Mouse (Mus musculus) hindbrain, embryonic 12.5 days (tissue): ENCODE data around the gene Siah1a. TPM values are rescaled to one million over a fixed set of nuclear protein-coding genes. Genes with fewer than 3 reads are reported as not detected.

Experiments used
- ATAC-seq: fragments of 200-750 bp; cut with Nextera tagmentation; 2 replicates; pipeline ENCODE4 v1.8.0; 2017; ENCODE audit warnings: moderate TSS enrichment; ENCODE audit not compliant: low FRiP score
- H3K27ac ChIP-seq: fragments of 300-500 bp; sonication (generic); 2 replicates; pipeline ENCODE4 v1.5.1; 2016; ENCODE audit warnings: mild to moderate bottlenecking
- H3K27me3 ChIP-seq: fragments of 300-500 bp; sonication (generic); 2 replicates; pipeline ENCODE4 v1.6.1; 2016; ENCODE audit warnings: mild to moderate bottlenecking
- H3K36me3 ChIP-seq: fragments of 300-500 bp; sonication (generic); 2 replicates; pipeline ENCODE4 v1.6.1; 2016; ENCODE audit warnings: mild to moderate bottlenecking
- H3K4me1 ChIP-seq: fragments of 300-500 bp; sonication (generic); 2 replicates; pipeline ENCODE4 v1.6.1; 2016
- H3K4me2 ChIP-seq: fragments of 300-500 bp; sonication (generic); replicated peaks from 2 replicates; pipeline ENCODE4 v1.6.1; 2016; ENCODE audit warnings: mild to moderate bottlenecking
- H3K4me3 ChIP-seq: fragments of 300-500 bp; sonication (generic); 2 replicates; pipeline ENCODE4 v1.5.1; 2016; ENCODE audit warnings: mild to moderate bottlenecking
- H3K9ac ChIP-seq: fragments of 300-500 bp; sonication (generic); 2 replicates; pipeline ENCODE4 v1.6.1; 2016; ENCODE audit warnings: mild to moderate bottlenecking, moderate library complexity
- H3K9me3 ChIP-seq: fragments of 300-500 bp; sonication (generic); replicated peaks from 2 replicates; pipeline ENCODE4 v1.6.1; 2016; ENCODE audit warnings: mild to moderate bottlenecking
- WGBS: fragments of 180-500 bp; shearing (Covaris S2); methylation state at CpG from one replicate; pipeline ENCODE4 v1.1.7; 2016; 5-methylcytosine and 5-hydroxymethylcytosine counted together
- polyA plus RNA-seq: library from polyadenylated mRNA; unstranded; fragments of >200 nt; fragmentation: Nextera tagmentation; extraction: Ambion mirVana; gene quantifications from 2 replicates; pipeline ENCODE4 v1.2.1, GENCODE M21; 2016

Siah1a gene
- polyA plus RNA-seq, 1 experiment from 2014 or later = 87.8 TPM

GRCm38 (mm10) chr8:86741627-86742026, 4.1 kb downstream of the Siah1a start:
- H3K9ac ChIP-seq = no peak overlapping the region
- H3K27ac ChIP-seq = no peak overlapping the region
- H3K4me1 ChIP-seq = peaks cover 22% of the 10 kb centered on the region
- H3K9me3 ChIP-seq = no peaks in the 10 kb centered on the region
- no peaks in the 10 kb centered on the region for H3K27me3 ChIP-seq
- H3K4me2 ChIP-seq = no peak overlapping the region
- H3K4me3 ChIP-seq = no peak overlapping the region
- no peaks in the 10 kb centered on the region for H3K36me3 ChIP-seq
- no peak for ATAC-seq

DNA sequence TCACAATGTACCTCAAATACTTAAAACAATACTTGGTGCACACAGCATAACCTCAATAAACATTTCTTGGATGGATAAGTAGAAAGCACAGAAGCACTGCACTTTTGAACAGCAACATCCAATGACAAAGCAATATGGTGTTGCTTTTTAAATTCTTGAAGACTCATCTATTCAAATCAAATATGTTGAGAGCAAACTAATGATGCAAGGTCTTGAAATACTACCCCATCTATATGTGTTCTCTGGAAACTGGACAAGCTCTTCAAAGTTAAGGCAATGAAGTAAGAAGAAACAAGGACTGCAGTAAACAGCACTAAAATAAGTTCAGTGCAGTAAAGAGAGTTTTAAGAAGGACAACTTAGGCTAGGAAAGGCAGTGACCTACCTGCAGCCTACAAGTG, 4.8 kb downstream of the Siah1a start:
- no peak overlapping the region for H3K4me2 ChIP-seq
- H3K4me3 ChIP-seq = no peak overlapping the region
- H3K27ac ChIP-seq = no peak overlapping the region
- no peak for ATAC-seq
- no peaks in the 10 kb centered on the region for H3K27me3 ChIP-seq
- no peak overlapping the region for H3K9ac ChIP-seq
- H3K9me3 ChIP-seq = no peaks in the 10 kb centered on the region
- peaks cover 19% of the 10 kb centered on the region for H3K4me1 ChIP-seq
- no peaks in the 10 kb centered on the region for H3K36me3 ChIP-seq

DNA sequence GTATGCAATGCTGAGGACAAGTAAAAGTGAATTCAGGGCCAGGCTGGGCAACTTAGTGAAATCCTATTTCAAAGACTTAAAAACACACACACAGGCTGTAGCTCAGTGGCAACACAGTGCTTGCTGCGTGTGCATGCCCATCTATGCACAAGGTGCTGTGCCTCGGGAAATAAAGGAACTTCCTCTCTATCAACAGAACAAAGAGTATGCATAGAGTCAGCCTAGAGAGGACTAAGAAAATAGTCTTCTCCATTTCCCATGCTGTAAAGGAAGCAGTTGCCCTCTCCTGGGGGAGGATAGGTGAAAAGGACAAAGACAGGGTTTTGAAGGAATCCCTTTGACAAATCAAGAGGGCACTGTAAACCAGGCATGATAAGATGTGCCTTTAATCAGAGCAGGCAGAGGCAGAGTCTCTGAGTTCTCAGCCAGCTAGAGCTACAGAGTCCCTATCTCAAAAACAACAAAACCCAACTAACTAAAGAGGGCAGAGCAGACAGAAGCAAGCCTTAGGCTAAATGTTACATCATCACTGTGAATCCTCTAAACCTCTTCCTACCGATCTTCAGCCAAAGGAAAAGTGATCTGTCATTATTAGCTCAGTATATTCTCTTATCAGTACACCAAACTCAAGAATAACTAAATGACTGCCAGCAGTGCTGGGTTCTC, 10.2 kb downstream of the Siah1a start:
- no peak overlapping the region for H3K4me3 ChIP-seq
- no peak overlapping the region for H3K9ac ChIP-seq
- 61% methylated on average over 3 of the region's 3 CpGs for WGBS
- no peak overlapping the region for H3K27ac ChIP-seq
- H3K36me3 ChIP-seq = no peaks in the 10 kb centered on the region
- H3K27me3 ChIP-seq = no peaks in the 10 kb centered on the region
- ATAC-seq = no peak
- H3K4me2 ChIP-seq = no peak overlapping the region
- peaks cover 8% of the 10 kb centered on the region for H3K4me1 ChIP-seq
- H3K9me3 ChIP-seq = no peaks in the 10 kb centered on the region

DNA sequence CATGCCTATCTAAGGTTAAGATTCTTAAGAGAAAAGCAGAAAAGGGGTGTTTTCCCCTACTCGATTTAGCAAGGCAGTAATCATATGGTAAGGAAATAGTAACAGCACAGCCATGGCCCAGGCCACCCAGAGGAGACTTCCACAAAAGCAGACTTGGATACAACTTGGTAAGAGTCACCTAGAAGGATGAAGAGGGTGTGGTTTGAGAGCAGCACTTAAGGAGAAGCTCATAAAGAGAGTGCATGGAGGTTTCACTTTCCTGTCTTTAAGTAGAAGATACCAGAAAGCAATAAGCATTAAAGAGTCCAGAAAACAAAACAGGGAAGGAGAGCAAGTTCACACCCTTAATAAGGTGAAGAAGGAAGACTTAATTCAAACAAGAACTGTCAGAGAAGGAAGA, 10.8 kb downstream of the Siah1a start:
- Histone ChIP-seq H3K4me3 (no peak overlapping the region), H3K27ac (no peak overlapping the region), H3K36me3 (no peaks in the 10 kb centered on the region), H3K9me3 (no peaks in the 10 kb centered on the region), H3K4me2 (no peak overlapping the region), H3K9ac (no peak overlapping the region), H3K27me3 (no peaks in the 10 kb centered on the region), H3K4me1 (peaks cover 11% of the 10 kb centered on the region)
- no peak for ATAC-seq
- 80% methylated on average over 1 of the region's 1 CpGs for whole genome bisulfite sequencing

- H3K36me3 ChIP-seq = no peaks in the 10 kb centered on the region
- no peaks in the 10 kb centered on the region for H3K27me3 ChIP-seq
- ATAC-seq = no peak
- H3K4me2 ChIP-seq = no peak overlapping the region
- H3K27ac ChIP-seq = no peak overlapping the region
- H3K4me3 ChIP-seq = no peak overlapping the region
- no peak overlapping the region for H3K9ac ChIP-seq
- WGBS = 82% methylated on average over 4 of the region's 4 CpGs
- H3K4me1 ChIP-seq = peaks cover 11% of the 10 kb centered on the region
- no peaks in the 10 kb centered on the region for H3K9me3 ChIP-seq
These were observed 11.6 kb downstream of the Siah1a start for GRCm38 (mm10) chr8:86734171-86734570.

GRCm38 (mm10) chr8:86730860-86731259, 14.9 kb downstream of the Siah1a start:
- Histone ChIP-seq H3K9ac (no peak overlapping the region), H3K4me3 (no peak overlapping the region), H3K27me3 (no peaks in the 10 kb centered on the region), H3K4me1 (peaks cover 28% of the 10 kb centered on the region), H3K4me2 (no peak overlapping the region), H3K27ac (no peak overlapping the region), H3K36me3 (peaks cover 5% of the 10 kb centered on the region; the same call in 1 of the 2 replicates), H3K9me3 (no peaks in the 10 kb centered on the region)
- 81% methylated on average over 1 of the region's 1 CpGs for WGBS
- no peak for ATAC-seq

DNA sequence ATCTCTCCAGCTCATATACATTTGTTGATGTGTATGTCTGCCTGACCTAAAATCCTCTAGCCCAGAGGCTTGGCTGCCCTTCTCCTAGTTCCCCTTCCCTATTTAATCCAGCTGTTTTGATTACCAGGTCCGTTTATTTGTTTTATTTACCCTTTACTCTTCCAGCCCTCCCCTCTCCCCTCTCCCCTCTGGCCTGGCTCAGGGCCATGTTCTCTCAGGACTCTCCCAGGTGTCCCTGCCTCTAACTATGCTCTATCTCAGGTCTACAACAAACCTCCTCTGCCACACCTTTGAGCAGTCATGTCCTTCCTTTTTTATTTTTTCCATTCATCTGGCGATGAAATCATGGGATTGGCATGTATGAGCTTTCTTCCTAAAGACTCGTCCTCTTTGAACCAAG, 15.4 kb downstream of the Siah1a start:
- ATAC-seq = no peak
- Histone ChIP-seq H3K36me3 (peaks cover 8% of the 10 kb centered on the region; the same call in 1 of the 2 replicates), H3K27me3 (no peaks in the 10 kb centered on the region), H3K9me3 (no peaks in the 10 kb centered on the region), H3K4me3 (no peak overlapping the region), H3K4me1 (peaks cover 22% of the 10 kb centered on the region), H3K9ac (no peak overlapping the region), H3K27ac (no peak overlapping the region), H3K4me2 (no peak overlapping the region)
- 63% methylated on average over 3 of the region's 3 CpGs for WGBS

- Histone ChIP-seq H3K9ac (no peak overlapping the region), H3K4me1 (peaks cover 22% of the 10 kb centered on the region), H3K36me3 (peaks cover 11% of the 10 kb centered on the region; the same call in 1 of the 2 replicates), H3K4me3 (no peak overlapping the region), H3K9me3 (no peaks in the 10 kb centered on the region), H3K4me2 (no peak overlapping the region), H3K27me3 (no peaks in the 10 kb centered on the region), H3K27ac (no peak overlapping the region)
- WGBS = 69% methylated on average over 19 of the region's 19 CpGs
- no peak for ATAC-seq
These were observed 17.3 kb downstream of the Siah1a start for GRCm38 (mm10) chr8:86728224-86728950.

- no peak overlapping the region; the same call in 1 of the 2 replicates for H3K27ac ChIP-seq
These were observed 18.8 kb downstream of the Siah1a start for GRCm38 (mm10) chr8:86726959-86727358.

GRCm38 (mm10) chr8:86721490-86721889, 24.2 kb downstream of the Siah1a start:
- WGBS = 89% methylated on average over 2 of the region's 2 CpGs
- H3K4me2 ChIP-seq = no peak overlapping the region
- H3K36me3 ChIP-seq = peaks cover 38% of the 10 kb centered on the region
- H3K9me3 ChIP-seq = no peaks in the 10 kb centered on the region
- no peaks in the 10 kb centered on the region for H3K4me1 ChIP-seq
- no peak overlapping the region for H3K9ac ChIP-seq
- H3K27ac ChIP-seq = no peak overlapping the region
- H3K27me3 ChIP-seq = no peaks in the 10 kb centered on the region
- no peak overlapping the region for H3K4me3 ChIP-seq
- no peak for ATAC-seq

More at GRCm38 (mm10) chr8:86726959-86727358, 18.8 kb downstream of the Siah1a start:
- ATAC-seq = no peak
- no peak overlapping the region for H3K4me3 ChIP-seq
- no peaks in the 10 kb centered on the region for H3K27me3 ChIP-seq
- H3K4me2 ChIP-seq = no peak overlapping the region
- no peak overlapping the region for H3K9ac ChIP-seq
- H3K4me1 ChIP-seq = peaks cover 22% of the 10 kb centered on the region
- H3K9me3 ChIP-seq = no peaks in the 10 kb centered on the region
- WGBS = 80% methylated on average over 6 of the region's 6 CpGs
- H3K36me3 ChIP-seq = peaks cover 17% of the 10 kb centered on the region; the same call in 1 of the 2 replicates

DNA sequence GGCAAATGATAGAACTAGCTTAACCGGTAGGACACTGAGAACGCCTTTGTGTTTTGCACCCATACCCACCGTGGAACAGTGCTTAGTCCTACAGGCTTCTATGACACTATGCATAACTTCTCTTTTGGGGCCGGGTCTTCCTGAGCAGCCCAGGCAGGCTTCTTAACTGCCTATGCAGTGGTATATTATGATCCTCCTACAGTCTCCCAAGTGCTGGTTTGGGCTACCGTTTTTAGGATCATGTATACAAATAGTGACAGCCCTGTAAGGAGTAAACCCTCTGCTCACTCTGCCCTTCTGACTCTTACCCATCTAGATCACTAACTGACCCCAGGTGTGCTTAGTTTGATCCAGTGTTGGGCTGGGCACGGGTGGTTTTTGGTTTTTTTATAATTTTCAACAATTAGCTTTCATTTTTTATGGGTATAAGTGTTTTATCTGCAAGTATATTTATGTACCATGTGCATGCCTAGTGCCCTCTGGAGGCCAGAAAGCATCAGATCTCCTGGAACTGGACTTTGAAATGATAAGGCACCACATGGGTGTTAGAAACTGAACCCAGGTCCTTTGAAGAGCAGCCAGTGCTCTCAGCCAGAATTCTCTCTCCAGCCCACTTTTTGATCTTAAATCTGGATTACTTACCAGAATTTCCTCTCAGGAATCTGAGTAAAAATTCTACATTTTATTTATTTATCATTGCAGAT, 24.8 kb downstream of the Siah1a start:
- ATAC-seq = no peak
- peaks cover 38% of the 10 kb centered on the region for H3K36me3 ChIP-seq
- WGBS = 97% methylated on average over 6 of the region's 6 CpGs
- H3K27ac ChIP-seq = no peak overlapping the region
- no peaks in the 10 kb centered on the region for H3K9me3 ChIP-seq
- no peak overlapping the region for H3K4me2 ChIP-seq
- H3K27me3 ChIP-seq = no peaks in the 10 kb centered on the region
- no peak overlapping the region for H3K9ac ChIP-seq
- H3K4me3 ChIP-seq = no peak overlapping the region
- no peaks in the 10 kb centered on the region for H3K4me1 ChIP-seq

DNA sequence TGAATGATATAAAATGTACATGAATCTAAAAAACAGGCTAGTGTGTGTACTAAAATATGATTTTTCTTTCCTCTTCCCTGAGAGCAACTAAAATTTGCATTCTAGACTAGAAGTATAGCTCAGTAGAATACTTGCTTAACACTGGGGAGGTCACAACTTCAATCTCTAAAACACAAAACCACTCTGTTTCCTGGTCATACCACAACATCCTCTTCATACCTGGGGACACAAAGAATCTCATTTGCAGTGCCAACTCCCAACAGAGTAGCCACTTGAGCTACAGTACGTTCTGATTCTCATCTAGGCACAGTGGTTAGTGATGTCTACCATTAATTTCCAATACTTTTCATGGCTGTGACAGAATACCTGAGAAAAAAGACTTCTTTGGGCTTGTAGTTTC, 26.4 kb downstream of the Siah1a start:
- no peak overlapping the region for H3K4me2 ChIP-seq
- no peak overlapping the region for H3K9ac ChIP-seq
- H3K4me1 ChIP-seq = peaks cover 3% of the 10 kb centered on the region
- no peak overlapping the region for H3K4me3 ChIP-seq
- 88% methylated on average over 1 of the region's 1 CpGs for WGBS
- no peak for ATAC-seq
- no peak overlapping the region for H3K27ac ChIP-seq
- H3K9me3 ChIP-seq = no peaks in the 10 kb centered on the region
- peaks cover 36% of the 10 kb centered on the region for H3K36me3 ChIP-seq
- no peaks in the 10 kb centered on the region for H3K27me3 ChIP-seq
